In genomic region chr2:27144957-27145356, GRCm38 (mm10) we compare ENCODE assay signal across 20 mouse cellular contexts. TPM values are rescaled to one million over a fixed set of nuclear protein-coding genes. Genes with fewer than 3 reads are reported as not detected.
"Had no signal": no experiment of that assay in that cellular context is flagged by ENCODE, and none has a peak within 500 bp of the region (broad histone marks: within the 10 kb centered on the region; RNA-seq: fewer than 3 reads in every experiment).

No protein-coding gene starts in this region.

- H3K9ac ChIP-seq: intestine, embryonic 15.5 days; liver, embryonic 15.5 days; neural tube, embryonic 12.5 days; stomach, embryonic 15.5 days had no signal

- H3K4me2 ChIP-seq: intestine, embryonic 15.5 days; liver, embryonic 11.5 days; liver, embryonic 15.5 days; neural tube, embryonic 12.5 days; stomach, embryonic 15.5 days had no signal

- H3K4me3 ChIP-seq: intestine, embryonic 15.5 days; limb, embryonic 10.5 days; liver, embryonic 15.5 days; neural tube, embryonic 12.5 days; stomach, embryonic 15.5 days had no signal

- H3K4me1 ChIP-seq: liver, embryonic 15.5 days had no signal

- H3K36me3 ChIP-seq: intestine, embryonic 15.5 days; limb, embryonic 10.5 days; liver, embryonic 15.5 days; neural tube, embryonic 12.5 days; stomach, embryonic 15.5 days had no signal

- DNase-seq: kidney, adult 18-20 months; kidney, postnatal 10 days; kidney, postnatal 4 days; lung, adult 2 months; lung, postnatal 36 days; midbrain, embryonic 14.5 days; thymus, adult 2 months; thymus, postnatal 25 days had no signal

- H3K9me3 ChIP-seq: intestine, embryonic 15.5 days; limb, embryonic 10.5 days; liver, embryonic 15.5 days; neural tube, embryonic 12.5 days; stomach, embryonic 15.5 days had no signal

- ATAC-seq: intestine, embryonic 15.5 days; lung, postnatal 0 days had no signal

- H3K27ac ChIP-seq: intestine, embryonic 15.5 days; limb, embryonic 10.5 days; liver, embryonic 15.5 days; neural tube, embryonic 12.5 days; stomach, embryonic 15.5 days had no signal

RNA-seq across cellular contexts. Expression of gene Fam163b, which starts 2.7 kb away (rescaled TPM):
- total RNA-seq: megakaryocyte progenitor cell, adult 5-6 weeks; monocyte, adult 5-6 weeks; neutrophil, adult 5-6 weeks had no signal
- polyA plus RNA-seq: kidney, embryonic 14.5 days; liver, embryonic 15.5 days; spleen, adult 2 months had no signal

RNA-seq across cellular contexts. Expression of gene Dbh, which starts 20.1 kb away (rescaled TPM):
- total RNA-seq: megakaryocyte progenitor cell, adult 5-6 weeks; monocyte, adult 5-6 weeks; neutrophil, adult 5-6 weeks had no signal
- polyA plus RNA-seq: kidney, embryonic 14.5 days; limb, embryonic 10.5 days; spleen, adult 2 months had no signal
